Mouse (Mus musculus) kidney, postnatal 36 days (tissue): ENCODE measurements around the gene Fhl4.
A peak's percentile ranks its signal among the peaks of the same experiment; 100 is the strongest.

ENCODE experiments used
- DNase-seq, 2 experiments: peaks; one replicate each; pipeline ENCODE4 v3.0.0; 2021 to 2022; ENCODE audit warnings: mixed read lengths in 2 of 2

Fhl4 gene

DNA sequence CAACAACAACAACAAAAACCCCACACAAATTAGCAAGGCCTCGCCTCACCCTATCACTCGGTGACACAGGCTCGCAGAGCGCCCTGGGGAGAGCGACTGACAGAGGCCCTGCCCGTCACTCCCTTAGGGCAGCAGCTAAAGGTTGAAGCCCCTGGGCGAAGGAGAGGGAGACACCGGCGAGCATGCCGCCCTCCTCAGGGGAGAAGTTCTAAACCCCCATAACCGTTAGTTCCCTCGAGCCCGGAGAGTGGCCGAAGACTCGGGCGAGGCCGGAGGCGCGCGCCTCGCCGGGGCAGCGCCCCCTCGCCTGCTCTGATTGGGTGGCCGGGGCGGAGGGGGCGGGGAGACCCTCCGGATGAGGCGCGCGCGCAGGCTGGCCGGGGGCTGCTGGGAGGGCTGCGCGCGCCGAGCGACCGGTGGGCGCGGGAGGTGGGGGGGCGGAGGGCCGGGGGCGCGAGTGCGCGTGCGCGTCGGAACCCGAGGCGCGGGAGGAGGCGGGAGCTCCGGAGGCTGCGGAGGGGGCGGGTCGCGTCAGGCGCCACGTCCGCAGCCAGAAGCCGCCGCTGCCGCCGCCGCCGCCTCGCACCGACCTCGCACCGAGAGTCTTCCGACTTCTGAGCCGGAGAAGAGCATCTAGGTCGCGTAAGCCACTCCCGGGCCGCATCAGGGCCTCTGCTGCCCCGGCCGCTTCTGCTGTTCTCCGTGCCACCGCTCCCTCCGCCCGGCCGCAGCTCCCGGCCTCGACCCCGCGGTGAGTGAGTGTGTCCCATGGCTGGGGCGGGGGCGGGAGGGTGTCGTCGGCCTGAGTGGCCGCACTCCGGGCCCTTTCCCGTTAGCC, at the start of gene Fhl4, which contains the start of gene Tmem263:
Gene Fhl4 (minus strand): TSS at position 249 of the 838 bp plus-strand sequence.
Gene Tmem263 (plus strand): TSS at position 381 of the 838 bp plus-strand sequence.
- DNase-seq: peak; percentile 71 to 88

GRCm38 (mm10) chr10:85149226-85149625, 46.9 kb upstream of the Fhl4 start:
- DNase-seq: no peak

- DNase-seq: no peak
These were observed 44.0 kb upstream of the Fhl4 start for GRCm38 (mm10) chr10:85146282-85146681.

DNA sequence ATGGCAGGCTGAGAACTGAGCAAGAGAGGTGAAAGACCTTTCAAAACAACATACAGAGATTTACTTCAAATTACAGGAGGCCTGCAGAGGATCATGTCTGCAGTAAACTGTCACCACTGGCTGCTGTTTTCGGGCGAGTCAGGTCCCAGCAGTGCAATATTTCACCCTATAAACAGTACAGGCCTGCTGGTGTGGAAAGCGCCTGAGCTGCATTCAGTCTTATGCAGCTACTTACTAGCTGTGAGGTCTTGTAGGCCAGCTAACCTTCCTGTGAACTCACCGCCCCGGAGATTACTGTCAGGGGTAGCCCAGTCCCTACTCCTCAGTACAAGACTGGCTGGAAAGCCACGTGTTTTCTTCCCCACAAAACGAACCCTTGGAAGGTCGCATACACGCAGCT, 39.2 kb upstream of the Fhl4 start:
- no peak for DNase-seq

DNA sequence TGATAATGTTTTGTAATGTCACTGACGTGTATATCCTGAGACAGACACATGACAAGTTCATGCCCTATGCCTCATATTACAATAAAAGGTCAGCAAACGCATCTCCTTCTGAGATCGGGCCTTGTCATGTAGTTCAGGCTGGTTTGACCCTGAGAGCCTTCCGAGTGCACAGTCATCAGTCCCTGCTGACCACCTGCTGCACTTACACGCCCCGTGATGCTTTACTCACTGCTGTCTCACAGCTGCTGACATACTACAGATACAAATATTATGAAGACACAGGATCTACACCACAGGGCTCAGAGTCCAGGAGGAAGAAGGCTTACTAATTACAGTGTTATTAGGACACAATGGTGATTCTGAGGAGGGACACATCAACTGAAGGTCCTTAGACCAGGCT, 34.3 kb upstream of the Fhl4 start:
- DNase-seq: no peak

DNA sequence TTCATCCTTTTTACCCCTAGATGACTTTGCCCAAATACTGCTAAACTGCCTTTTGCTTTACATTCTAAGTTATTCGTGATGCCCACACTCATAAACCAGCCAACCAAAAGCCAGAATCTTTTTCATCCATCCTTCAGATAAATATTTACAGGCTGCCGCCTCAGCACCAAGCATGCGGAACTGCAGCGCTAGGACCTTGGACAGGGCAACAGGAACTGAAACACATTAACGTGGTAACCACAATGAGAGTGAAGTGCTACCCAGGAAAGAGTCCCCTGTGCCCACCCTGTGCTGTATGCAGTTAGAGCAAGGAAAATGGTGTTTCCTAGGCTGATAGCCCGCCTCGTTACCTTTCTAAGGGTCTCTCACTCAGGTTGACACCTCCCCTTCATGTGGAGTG, 26.2 kb upstream of the Fhl4 start:
- peak; percentile 54 to 75 for DNase-seq

DNA sequence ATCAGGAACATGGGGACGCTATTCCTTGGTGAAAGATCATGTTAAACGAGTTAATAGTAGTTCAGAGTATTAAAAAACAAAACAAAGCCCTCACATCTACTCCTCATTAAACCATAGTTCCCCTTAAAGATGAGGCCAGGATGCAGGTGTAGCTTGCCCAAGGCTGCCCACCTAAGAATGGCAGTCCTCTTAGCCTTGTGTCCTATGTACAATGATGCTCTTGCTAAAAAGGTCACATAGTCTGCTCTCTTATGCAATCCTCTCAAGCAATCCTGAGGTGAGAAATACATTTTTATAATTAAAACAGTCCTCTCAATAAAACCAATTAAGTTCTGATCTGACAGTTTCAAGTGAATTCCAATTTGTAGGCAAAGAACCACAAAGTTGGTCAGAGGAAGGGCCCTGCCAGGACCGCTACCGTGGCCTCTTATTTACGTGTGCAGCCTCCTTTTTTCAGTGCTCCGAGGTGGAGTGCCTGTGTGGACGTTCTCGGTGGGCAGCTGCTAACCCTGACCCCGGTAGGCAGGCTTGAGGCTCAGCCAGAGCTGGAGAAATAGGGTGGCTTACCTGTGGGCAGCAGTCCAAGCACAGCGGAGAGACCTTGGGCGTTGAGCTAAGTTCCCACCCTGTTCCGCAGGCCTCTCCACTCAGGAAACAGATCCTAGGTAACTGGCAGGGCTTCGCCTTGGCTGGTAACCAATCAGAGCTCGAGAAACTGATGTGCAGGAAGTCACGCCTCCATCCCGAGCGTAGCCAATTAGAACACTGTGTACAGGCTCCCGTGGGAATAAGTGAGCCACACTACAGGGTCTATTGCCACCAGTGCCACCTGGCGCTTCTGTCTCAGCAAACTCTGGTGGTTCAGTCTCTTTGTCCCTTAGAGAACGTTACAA, 25.3 kb upstream of the Fhl4 start, which contains the start of gene Mterf2:
Gene Mterf2 (minus strand): TSS at position 633 of the 893 bp plus-strand sequence.
- DNase-seq: peak; percentile 94 to 99

GRCm38 (mm10) chr10:85125184-85125583, 22.9 kb upstream of the Fhl4 start:
- DNase-seq: no peak

DNA sequence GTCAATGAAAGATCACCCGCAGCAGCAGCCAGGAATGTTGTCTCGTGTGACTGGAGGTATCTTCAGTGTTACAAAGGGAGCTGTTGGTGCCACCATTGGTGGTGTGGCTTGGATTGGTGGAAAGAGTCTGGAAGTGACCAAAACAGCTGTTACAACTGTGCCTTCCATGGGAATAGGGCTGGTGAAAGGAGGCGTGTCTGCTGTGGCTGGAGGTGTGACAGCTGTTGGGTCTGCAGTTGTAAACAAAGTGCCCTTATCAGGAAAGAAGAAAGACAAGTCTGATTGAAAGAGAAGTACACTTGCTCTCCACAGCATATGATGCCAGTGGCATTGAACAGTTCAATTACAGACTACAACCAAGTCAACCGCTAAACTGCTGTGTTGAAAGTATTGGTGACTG, 12.1 kb upstream of the Fhl4 start:
- DNase-seq: no peak

DNA sequence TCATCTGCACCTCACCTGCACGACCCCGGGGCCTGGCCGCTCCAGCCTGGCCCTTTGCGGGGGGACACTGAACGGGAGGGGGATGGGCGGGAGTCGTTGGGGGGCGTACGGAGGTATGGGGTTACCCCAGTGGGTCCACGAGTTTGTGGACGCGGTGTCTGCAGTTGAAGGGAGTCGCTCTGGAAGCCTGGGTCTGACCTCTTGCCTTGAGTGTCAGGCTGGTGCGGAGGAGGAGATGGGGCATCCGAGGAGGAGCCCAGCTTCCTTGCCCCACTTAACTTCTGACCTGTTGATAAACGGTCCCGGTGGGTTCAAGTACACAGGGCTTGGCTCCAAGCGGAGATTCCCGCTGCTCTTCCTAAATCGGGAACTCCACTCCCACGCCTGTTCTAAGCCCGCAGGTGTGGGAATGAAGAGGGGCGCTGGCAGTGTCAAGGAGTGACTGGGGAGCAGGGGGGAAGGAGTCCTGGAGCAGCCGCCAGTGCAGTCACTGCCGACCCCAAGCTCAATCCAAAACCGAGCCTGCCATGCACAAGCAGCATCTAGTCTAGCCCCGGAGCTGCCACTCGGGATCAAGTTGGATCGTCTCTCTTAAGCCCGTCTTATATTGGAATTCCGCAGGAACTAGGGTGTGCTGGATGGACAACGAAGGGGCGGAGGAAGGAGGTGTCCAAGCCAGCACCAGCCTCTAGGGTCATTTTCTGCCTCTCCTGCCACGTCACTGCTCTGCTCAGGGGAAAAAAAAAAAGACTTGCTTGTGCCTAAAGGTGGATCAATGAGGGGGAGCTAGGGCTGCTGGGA, 990 bp upstream of the Fhl4 start:
- DNase-seq: peak; percentile 33 to 38

- peak; percentile 0 to 19 for DNase-seq
These were observed 454 bp downstream of the Fhl4 start for GRCm38 (mm10) chr10:85101841-85102240.

DNA sequence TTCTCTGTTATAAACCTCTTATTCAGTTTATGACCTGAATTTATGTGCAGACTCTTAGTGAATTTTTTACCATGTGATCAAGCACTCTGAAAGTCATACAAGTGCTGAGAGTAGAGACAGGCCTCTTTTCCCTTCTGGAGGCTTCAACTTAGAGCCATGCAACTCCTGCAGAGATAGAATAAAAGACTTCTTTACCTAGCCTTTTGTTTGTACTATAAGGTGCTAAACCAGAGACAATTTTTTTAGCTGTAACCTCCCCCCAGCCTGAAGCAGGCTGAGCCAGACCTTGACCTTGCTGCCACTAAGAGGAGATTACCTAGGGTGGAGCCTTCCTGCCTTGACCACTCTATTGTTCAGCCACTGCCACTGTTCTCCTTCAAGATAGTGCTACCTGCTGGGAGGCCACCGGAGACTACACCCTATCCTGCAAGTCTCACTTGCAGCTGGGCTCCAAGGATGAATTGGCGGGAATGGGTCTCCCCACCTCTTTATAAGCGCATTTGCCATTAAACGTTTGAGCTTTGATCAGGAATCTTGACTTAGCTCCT, 30.6 kb downstream of the Fhl4 start:
- no peak for DNase-seq

DNA sequence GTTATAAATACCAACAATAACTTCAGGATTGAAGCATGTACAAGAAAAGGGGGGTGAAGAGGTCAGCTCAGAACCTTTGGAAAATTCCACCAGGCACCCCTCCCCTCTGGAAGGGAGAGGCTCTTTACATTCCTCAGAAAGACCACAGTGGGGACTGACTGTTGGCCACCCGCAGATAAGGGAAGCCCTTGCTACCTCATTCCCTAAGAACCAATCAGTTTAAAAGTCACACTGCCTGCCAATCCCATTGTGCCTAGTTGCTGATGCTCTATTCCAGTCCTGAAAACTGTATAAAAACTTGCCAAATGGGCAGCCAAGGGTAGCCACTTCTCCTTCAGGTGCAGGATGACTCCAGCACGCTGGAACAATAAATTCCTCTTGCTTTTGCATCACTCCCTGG, 47.4 kb downstream of the Fhl4 start:
- no peak for DNase-seq

- no peak for DNase-seq
These were observed 49.8 kb downstream of the Fhl4 start for GRCm38 (mm10) chr10:85052451-85052850.

- no peak for DNase-seq
These were observed 51.6 kb downstream of the Fhl4 start for GRCm38 (mm10) chr10:85050668-85051208.

DNA sequence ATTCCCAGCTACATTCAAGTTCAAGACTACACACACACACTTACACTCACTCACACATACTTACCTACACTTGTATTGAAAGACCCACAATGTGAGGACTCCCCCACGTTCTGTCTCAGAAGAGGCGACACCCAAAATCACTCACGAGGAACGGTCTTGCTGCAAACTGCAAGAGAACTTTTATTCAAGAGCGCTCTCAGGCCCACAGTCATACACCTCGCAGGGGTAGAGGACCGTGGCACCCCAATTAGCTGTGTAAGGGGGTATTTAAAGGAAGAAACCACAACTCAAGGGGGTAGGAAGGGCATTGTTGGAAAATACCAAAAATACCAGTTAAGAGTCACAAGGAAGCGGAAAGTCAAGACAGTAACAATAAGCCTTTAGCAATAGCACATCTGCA, 54.3 kb downstream of the Fhl4 start:
- no peak for DNase-seq

GRCm38 (mm10) chr10:85046585-85046984, 55.7 kb downstream of the Fhl4 start:
- DNase-seq: peak; percentile 11 to 59
